Mouse (Mus musculus) inflammation-experienced regulatory T-cells (primary cell): ENCODE data around the gene A330070K13Rik. TPM values are rescaled to one million over a fixed set of nuclear protein-coding genes. Genes with fewer than 3 reads are reported as not detected.

ENCODE experiments used
- polyA plus RNA-seq, 2 experiments: library from polyadenylated mRNA; unstranded; fragments of 100-300 nt; shearing (Covaris generic); gene quantifications; one replicate each; pipeline ENCODE4 v1.2.1; 2017

Gene A330070K13Rik
- polyA plus RNA-seq: not detected

DNA sequence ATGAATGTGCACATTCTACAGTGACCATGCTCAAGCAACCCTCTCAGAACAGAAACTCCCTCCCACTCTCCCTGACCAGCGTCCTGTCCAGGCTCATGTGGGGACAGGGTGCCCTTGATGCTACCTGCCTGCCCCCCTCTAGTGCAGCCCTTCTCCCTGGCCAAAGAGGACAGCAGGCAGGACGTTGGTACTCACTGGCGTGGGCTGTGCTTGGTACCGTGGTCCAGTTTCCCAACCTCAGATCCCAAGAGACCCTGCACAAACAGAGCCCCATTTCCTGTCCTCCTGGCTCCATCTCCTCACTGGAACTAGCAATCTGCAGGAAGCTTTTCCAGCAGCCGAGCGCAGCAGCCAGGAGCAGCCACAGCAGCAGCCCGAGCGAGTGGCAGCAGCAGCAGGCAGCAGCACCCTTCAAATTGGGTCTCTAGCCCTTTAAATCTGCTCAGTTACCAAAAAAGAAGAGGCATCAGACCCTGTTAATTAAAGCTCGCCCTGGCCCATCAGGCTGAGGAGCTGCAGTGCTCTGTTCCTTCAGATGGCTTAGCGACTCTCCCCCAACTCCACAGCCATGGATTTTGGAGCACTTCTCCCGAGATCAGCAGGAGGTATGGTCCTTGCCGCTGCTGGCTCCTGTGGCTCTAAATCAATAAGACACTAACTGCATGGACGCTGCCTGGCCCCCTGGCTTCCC, at the start of gene A330070K13Rik:
Gene A330070K13Rik (minus strand): TSS at position 410 of the 691 bp plus-strand sequence.

DNA sequence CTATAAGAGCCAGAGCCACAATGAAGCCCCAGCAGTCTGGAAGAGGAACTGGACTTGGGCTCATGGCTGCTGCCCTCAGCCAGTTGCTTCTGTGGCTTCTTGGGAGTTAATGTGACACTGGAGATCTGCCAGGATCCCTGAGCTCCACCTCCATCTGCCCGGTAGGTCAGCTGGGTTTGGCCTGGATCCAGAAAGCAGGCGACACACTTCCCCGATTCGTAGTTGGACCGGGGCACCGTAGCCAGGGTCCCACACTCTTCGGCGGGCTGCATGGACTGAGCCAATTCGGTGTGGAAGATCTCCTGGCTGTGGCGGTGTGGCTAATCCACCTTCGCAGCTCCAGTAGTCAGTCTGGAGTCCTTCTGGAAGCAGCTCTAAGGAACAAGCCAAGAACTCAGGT, 15.2 kb downstream of the A330070K13Rik start, which contains the start of gene Caln1:
Gene Caln1 (plus strand): TSS at position 219 of the 400 bp plus-strand sequence.

Other genes starting within 250 kb of the A330070K13Rik start
- 1 to 10 TPM; 5.1 to 6.2 TPM for gene Kctd7, start 239.8 kb downstream of the A330070K13Rik start, polyA plus RNA-seq
- gene Rabgef1, start 212.8 kb downstream of the A330070K13Rik start, polyA plus RNA-seq: 10 to 100 TPM; 36.9 TPM
- gene Tmem248, start 167.6 kb downstream of the A330070K13Rik start, polyA plus RNA-seq: 10 to 100 TPM; 57.7 to 70.9 TPM
- gene Sbds, start 129.1 kb downstream of the A330070K13Rik start, polyA plus RNA-seq: 10 to 100 TPM; 80.6 to 83.4 TPM
- 10 to 100 TPM; 37.1 to 56.2 TPM for gene Tyw1, start 129.0 kb downstream of the A330070K13Rik start, polyA plus RNA-seq
- gene Caln1, start 15.2 kb downstream of the A330070K13Rik start, polyA plus RNA-seq: under 1 TPM in 1 of 2 experiments, not detected in 1; 0.89 TPM